Mouse (Mus musculus): ENCODE data around the gene Osbp2.

Osbp2 gene

GRCm38 (mm10) chr11:3823378-3823777, 40.3 kb downstream of the Osbp2 start:
- DNase-seq (ENCODE audit: low spot score), result no peak

- no peak for DNase-seq (ENCODE audit: low spot score)
Measured at GRCm38 (mm10) chr11:3817986-3818758, 45.5 kb downstream of the Osbp2 start.

- no peak for DNase-seq (ENCODE audit: low spot score)
Measured at GRCm38 (mm10) chr11:3815951-3816350, 47.8 kb downstream of the Osbp2 start.

GRCm38 (mm10) chr11:3813340-3813739, 50.4 kb downstream of the Osbp2 start:
- no peak for DNase-seq (ENCODE audit: low spot score)

- no peak for DNase-seq (ENCODE audit: low spot score)
Measured at GRCm38 (mm10) chr11:3808162-3808561, 55.5 kb downstream of the Osbp2 start.

GRCm38 (mm10) chr11:3805362-3805761, 58.3 kb downstream of the Osbp2 start:
- peak; percentile 59 for DNase-seq (ENCODE audit: low spot score)

- DNase-seq (ENCODE audit: low spot score), result no peak
Measured at GRCm38 (mm10) chr11:3804639-3805038, 59.1 kb downstream of the Osbp2 start.

GRCm38 (mm10) chr11:3802057-3802456, 61.6 kb downstream of the Osbp2 start:
- DNase-seq (ENCODE audit: low spot score), result no peak

GRCm38 (mm10) chr11:3797631-3798215, 66.0 kb downstream of the Osbp2 start:
- DNase-seq (ENCODE audit: low spot score), result peak; percentile 37

- DNase-seq (ENCODE audit: low spot score), result no peak
Measured at GRCm38 (mm10) chr11:3790736-3791135, 73.0 kb downstream of the Osbp2 start.

GRCm38 (mm10) chr11:3789919-3790318, 73.8 kb downstream of the Osbp2 start:
- no peak for DNase-seq (ENCODE audit: low spot score)

- DNase-seq (ENCODE audit: low spot score), result peak; percentile 91
Measured at GRCm38 (mm10) chr11:3786564-3786963, 77.1 kb downstream of the Osbp2 start.

GRCm38 (mm10) chr11:3775263-3775644, 88.4 kb downstream of the Osbp2 start:
- no peak for DNase-seq (ENCODE audit: low spot score)

- no peak for DNase-seq (ENCODE audit: low spot score)
Measured at GRCm38 (mm10) chr11:3774463-3775262, 89.0 kb downstream of the Osbp2 start.

- DNase-seq (ENCODE audit: low spot score), result no peak
Measured at GRCm38 (mm10) chr11:3773782-3774462, 89.8 kb downstream of the Osbp2 start.

- DNase-seq (ENCODE audit: low spot score), result no peak
Measured at GRCm38 (mm10) chr11:3773136-3773535, 90.6 kb downstream of the Osbp2 start.

- no peak for DNase-seq (ENCODE audit: low spot score)
Measured at GRCm38 (mm10) chr11:3771348-3771747, 92.4 kb downstream of the Osbp2 start.

GRCm38 (mm10) chr11:3767830-3768229, 95.9 kb downstream of the Osbp2 start:
- DNase-seq (ENCODE audit: low spot score), result no peak

- DNase-seq (ENCODE audit: low spot score), result no peak
Measured at GRCm38 (mm10) chr11:3766964-3767363, 96.7 kb downstream of the Osbp2 start.

- DNase-seq (ENCODE audit: low spot score), result no peak
Measured at GRCm38 (mm10) chr11:3764352-3764751, 99.4 kb downstream of the Osbp2 start.

GRCm38 (mm10) chr11:3761775-3762501, 101.8 kb downstream of the Osbp2 start:
- DNase-seq (ENCODE audit: low spot score), result no peak

GRCm38 (mm10) chr11:3761339-3761738, 102.4 kb downstream of the Osbp2 start:
- no peak for DNase-seq (ENCODE audit: low spot score)
